Comparison of ENCODE assay signal across 8 mouse cellular contexts in the genomic region with DNA sequence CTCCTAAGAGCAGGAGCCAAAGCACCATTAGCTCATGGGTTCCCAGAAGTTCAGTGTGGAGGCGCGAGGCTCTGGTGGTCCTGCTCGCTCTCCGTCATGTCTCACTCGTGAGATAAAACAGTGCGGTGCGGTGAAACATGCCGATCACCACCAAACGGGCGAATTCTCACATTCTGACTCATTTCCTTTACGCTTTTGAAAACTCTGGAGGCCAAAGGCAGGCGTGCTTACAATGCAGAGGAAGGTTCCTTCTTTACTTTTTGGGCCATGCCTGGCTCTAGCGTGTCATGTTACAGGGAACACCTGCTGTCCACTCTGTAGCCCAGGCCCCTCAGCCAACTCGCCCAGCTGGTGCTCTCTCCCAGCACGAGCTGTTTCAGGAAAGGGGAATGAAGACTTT.
A peak's percentile ranks its signal among the peaks of the same experiment; 100 is the strongest.
DNase-seq lines count a peak whose midpoint lies in the region; ATAC-seq and TF ChIP-seq lines count a peak whose summit lies in the region.

No protein-coding gene starts in this region.

- H3K27ac ChIP-seq in embryonic facial prominence, embryonic 14.5 days (replicated peaks; ENCODE audit: low read depth, low read length): no peak overlapping the region
- H3K27ac ChIP-seq in midbrain, embryonic 13.5 days: no peak overlapping the region
- H3K27ac ChIP-seq in layer of hippocampus, adult 2 months: no peak overlapping the region

- H3K9me3 ChIP-seq in embryonic facial prominence, embryonic 14.5 days (ENCODE audit: control insufficient read depth, low read length): no peaks in the 10 kb centered on the region
- H3K9me3 ChIP-seq in midbrain, embryonic 13.5 days: no peaks in the 10 kb centered on the region

- DNase-seq in layer of hippocampus, postnatal 14 days (ENCODE audit: low spot score in 2 of 2): peak; percentile 34 to 58
- no peak for DNase-seq in layer of hippocampus, postnatal 25 days (ENCODE audit: extremely low spot score in 1 of 2, low spot score in 1 of 2)
- peak; percentile 79 for DNase-seq in embryonic facial prominence, embryonic 14.5 days (ENCODE audit: low spot score)
- DNase-seq in heart, postnatal 36 days: peak; percentile 21 to 23
- DNase-seq in T-cell, adult 2 months (ENCODE audit: low spot score): no peak
- DNase-seq in spleen, postnatal 14 days (ENCODE audit: low spot score in 2 of 2): no peak
- DNase-seq in layer of hippocampus, adult 2 months (ENCODE audit: low spot score in 2 of 2): no peak

- H3K9ac ChIP-seq in embryonic facial prominence, embryonic 14.5 days (ENCODE audit: low read depth, low read length): no peak overlapping the region
- H3K9ac ChIP-seq in midbrain, embryonic 13.5 days (replicated peaks): no peak overlapping the region

- peak overlapping the region; percentile 35; the same call in 1 of the 2 replicates for H3K4me2 ChIP-seq in embryonic facial prominence, embryonic 14.5 days (ENCODE audit: low read depth, low read length)
- H3K4me2 ChIP-seq in midbrain, embryonic 13.5 days (replicated peaks): peak overlapping the region; percentile 22; the same call in 1 of the 2 replicates

- H3K4me3 ChIP-seq in embryonic facial prominence, embryonic 14.5 days (ENCODE audit: low read depth, low read length): no peak overlapping the region
- no peak overlapping the region for H3K4me3 ChIP-seq in midbrain, embryonic 13.5 days (replicated peaks)
- no peak overlapping the region for H3K4me3 ChIP-seq in layer of hippocampus, adult 2 months

- H3K4me1 ChIP-seq in embryonic facial prominence, embryonic 14.5 days (ENCODE audit: control insufficient read depth, insufficient read depth, low read length): peaks cover 9% of the 10 kb centered on the region
- H3K4me1 ChIP-seq in midbrain, embryonic 13.5 days (replicated peaks): peaks cover 19% of the 10 kb centered on the region

- no peak for TF ChIP-seq CTCF in layer of hippocampus, adult 2 months (conservative IDR thresholded peaks at IDR 0.05)

- intact Hi-C loops in heart, postnatal 36 days (cut with DNase I): loop anchor here (10.0 kb wide), 1 partner anchor 72 kb away; no protein-coding TSS in a partner anchor

- ATAC-seq in embryonic facial prominence, embryonic 14.5 days (ENCODE audit: low read depth): peak; percentile 92
- ATAC-seq in midbrain, embryonic 13.5 days: peak; percentile 74; the same call in 1 of the 2 replicates

- H3K36me3 ChIP-seq in embryonic facial prominence, embryonic 14.5 days (ENCODE audit: control insufficient read depth, insufficient read depth, low read length): no peaks in the 10 kb centered on the region
- H3K36me3 ChIP-seq in midbrain, embryonic 13.5 days: no peaks in the 10 kb centered on the region

- 18% methylated on average over 15 of the region's 15 CpGs for WGBS in embryonic facial prominence, embryonic 14.5 days
- 37% methylated on average over 15 of the region's 15 CpGs for WGBS in midbrain, embryonic 13.5 days

- H3K27me3 ChIP-seq in embryonic facial prominence, embryonic 14.5 days (replicated peaks; ENCODE audit: control insufficient read depth, insufficient read depth, low read length): no peaks in the 10 kb centered on the region
- H3K27me3 ChIP-seq in midbrain, embryonic 13.5 days: no peaks in the 10 kb centered on the region

Comparison
In these comparisons a context has a peak if more than half of its experiments do, and no peak if none do; other contexts are left out.
1. DNase-seq: peak in layer of hippocampus, postnatal 14 days (2 of 2), embryonic facial prominence, embryonic 14.5 days (single experiment) and heart, postnatal 36 days (2 of 2); none in layer of hippocampus, postnatal 25 days (0 of 2), T-cell, adult 2 months (single experiment), spleen, postnatal 14 days (0 of 2) and layer of hippocampus, adult 2 months (0 of 2).